Mouse (Mus musculus) MEL (cell line): ENCODE results near the gene Odc1. TPM values are rescaled to one million over a fixed set of nuclear protein-coding genes. Genes with fewer than 3 reads are reported as not detected.

Source experiments
- DNase-seq: peaks from one replicate; pipeline ENCODE4 v3.0.0; 2011; ENCODE audit warnings: low read depth, low spot score
- H3K27ac ChIP-seq: 2 replicates; pipeline ENCODE4 v1.5.1; 2012; ENCODE audit warnings: low read depth, mild to moderate bottlenecking, control low read depth, low read length, moderate library complexity; ENCODE audit not compliant: control insufficient read depth
- H3K27me3 ChIP-seq, 2 experiments: fragments of 150-350 bp in 1 of 2; sonication (generic) in 1 of 2; 2 replicates each; pipeline ENCODE4 v1.6.1; 2012; ENCODE audit warnings: low read length in 2 of 2, mild to moderate bottlenecking in 2 of 2, improper control_type of control experiment in 1 of 2, moderate library complexity in 1 of 2; ENCODE audit not compliant: insufficient read depth in 2 of 2, control insufficient read depth in 1 of 2
- H3K36me3 ChIP-seq, 2 experiments: 2 replicates each; pipeline ENCODE4 v1.6.1; 2012 to 2014; ENCODE audit warnings: low read length in 2 of 2, improper control_type of control experiment in 1 of 2, inconsistent platforms in 1 of 2, mild to moderate bottlenecking in 1 of 2; ENCODE audit not compliant: insufficient read depth in 2 of 2, control insufficient read depth in 1 of 2
- H3K4me1 ChIP-seq, 2 experiments: fragments of 150-350 bp in 1 of 2; sonication (generic) in 1 of 2; 2 replicates each; pipeline ENCODE4 v1.6.1; 2012; ENCODE audit warnings: low read length in 2 of 2, improper control_type of control experiment in 1 of 2, mild to moderate bottlenecking in 1 of 2; ENCODE audit not compliant: insufficient read depth in 2 of 2, control insufficient read depth in 1 of 2
- H3K4me3 ChIP-seq, 2 experiments: fragments of 150-350 bp in 1 of 2; sonication (generic) in 1 of 2; 2 replicates each; pipeline ENCODE4 v1.5.1; 2012; ENCODE audit warnings: low read depth in 2 of 2, low read length in 2 of 2, mild to moderate bottlenecking in 2 of 2, moderate library complexity in 2 of 2, control low read depth in 1 of 2, improper control_type of control experiment in 1 of 2; ENCODE audit not compliant: control insufficient read depth in 1 of 2, insufficient read depth in 1 of 2
- H3K79me2 ChIP-seq: 2 replicates; pipeline ENCODE4 v1.6.1; 2012; ENCODE audit warnings: mild to moderate bottlenecking, low read length, moderate library complexity; ENCODE audit not compliant: control insufficient read depth, poor library complexity, insufficient read depth
- H3K9ac ChIP-seq: 2 replicates; pipeline ENCODE4 v1.6.1; 2012; ENCODE audit warnings: low read depth, mild to moderate bottlenecking, control low read depth, low read length, moderate library complexity; ENCODE audit not compliant: control insufficient read depth, poor library complexity, severe bottlenecking
- H3K9me3 ChIP-seq: fragments of 150-350 bp; sonication (generic); replicated peaks from 2 replicates; pipeline ENCODE4 v1.6.1; 2012; ENCODE audit warnings: mild to moderate bottlenecking, low read length, improper control_type of control experiment, moderate library complexity; ENCODE audit not compliant: insufficient read depth
- CHD1 ChIP-seq: IDR thresholded peaks from 2 replicates; pipeline ENCODE4 v1.6.1; 2012; ENCODE audit warnings: low read depth, mild to moderate bottlenecking, inconsistent platforms, low read length, improper control_type of control experiment
- CHD2 ChIP-seq: IDR thresholded peaks from 2 replicates; pipeline ENCODE4 v1.6.1; 2011; ENCODE audit warnings: low read length, improper control_type of control experiment
- CTCF ChIP-seq, 3 experiments: IDR thresholded peaks in 2 of 3; conservative IDR thresholded peaks in 1 of 3; 2 replicates each; pipeline ENCODE4 v1.5.1; 2011 to 2012; ENCODE audit warnings: low read length in 3 of 3, low read depth in 2 of 3, mild to moderate bottlenecking in 2 of 3, improper control_type of control experiment in 1 of 3, inconsistent platforms in 1 of 3, mixed read lengths in 1 of 3, moderate library complexity in 1 of 3; ENCODE audit not compliant: control insufficient read depth in 1 of 3, insufficient read depth in 1 of 3, poor library complexity in 1 of 3, severe bottlenecking in 1 of 3
- E2F4 ChIP-seq: IDR thresholded peaks from 2 replicates; pipeline ENCODE4 v1.6.1; 2011; ENCODE audit warnings: low read depth, low read length, improper control_type of control experiment, borderline replicate concordance
- EP300 ChIP-seq, 2 experiments: IDR thresholded peaks; 2 replicates each; pipeline ENCODE4 v1.6.1; 2011; ENCODE audit warnings: improper control_type of control experiment in 2 of 2, low read length in 2 of 2, low read depth in 1 of 2, mild to moderate bottlenecking in 1 of 2
- ETS1 ChIP-seq: IDR thresholded peaks from 2 replicates; pipeline ENCODE4 v1.6.1; 2012; ENCODE audit warnings: low read depth, mild to moderate bottlenecking, inconsistent platforms, low read length, improper control_type of control experiment, moderate library complexity
- GABPA ChIP-seq: IDR thresholded peaks from 2 replicates; pipeline ENCODE4 v1.6.1; 2012; ENCODE audit warnings: low read depth, mild to moderate bottlenecking, inconsistent platforms, low read length, improper control_type of control experiment, moderate library complexity
- GATA1 ChIP-seq: IDR thresholded peaks from 2 replicates; pipeline ENCODE4 v1.6.1; 2011; ENCODE audit warnings: low read depth, low read length, improper control_type of control experiment
- HCFC1 ChIP-seq: IDR thresholded peaks from 2 replicates; pipeline ENCODE4 v1.6.1; 2012; ENCODE audit warnings: low read depth, mild to moderate bottlenecking, inconsistent platforms, low read length, improper control_type of control experiment, moderate library complexity
- JUND ChIP-seq: IDR thresholded peaks from 2 replicates; pipeline ENCODE4 v1.6.1; 2011; ENCODE audit warnings: low read depth, mild to moderate bottlenecking, improper control_type of control experiment, low read length
- KAT2A ChIP-seq: conservative IDR thresholded peaks from 2 replicates; pipeline ENCODE4 v1.6.1; 2012; ENCODE audit warnings: low read depth, low read length, improper control_type of control experiment, inconsistent platforms
- MXI1 ChIP-seq: IDR thresholded peaks from 2 replicates; pipeline ENCODE4 v1.6.1; 2011; ENCODE audit warnings: mild to moderate bottlenecking, low read depth, low read length, improper control_type of control experiment
- MYB ChIP-seq: IDR thresholded peaks from 2 replicates; pipeline ENCODE4 v1.6.1; 2011; ENCODE audit warnings: mild to moderate bottlenecking, low read depth, low read length, improper control_type of control experiment
- MYC ChIP-seq: IDR thresholded peaks from 2 replicates; pipeline ENCODE4 v1.6.1; 2011; ENCODE audit warnings: low read depth, mild to moderate bottlenecking, low read length, improper control_type of control experiment, moderate library complexity
- NELFE ChIP-seq: IDR thresholded peaks from 2 replicates; pipeline ENCODE4 v1.6.1; 2011; ENCODE audit warnings: low read depth, low read length, improper control_type of control experiment
- POLR2A ChIP-seq, 2 experiments: IDR thresholded peaks; 2 replicates each; pipeline ENCODE4 v1.6.1; 2011 to 2012; ENCODE audit warnings: low read length in 2 of 2, mild to moderate bottlenecking in 2 of 2, control low read depth in 1 of 2, improper control_type of control experiment in 1 of 2, low read depth in 1 of 2, moderate library complexity in 1 of 2; ENCODE audit not compliant: control insufficient read depth in 1 of 2, insufficient read depth in 1 of 2, poor library complexity in 1 of 2
- POLR2AphosphoS2 ChIP-seq: IDR thresholded peaks from 2 replicates; pipeline ENCODE4 v1.6.1; 2011; ENCODE audit warnings: low read length, improper control_type of control experiment
- POLR2AphosphoS5 ChIP-seq: IDR thresholded peaks from 2 replicates; pipeline ENCODE4 v1.6.1; 2012; ENCODE audit warnings: low read depth, borderline replicate concordance, mild to moderate bottlenecking, inconsistent platforms, low read length, moderate library complexity, mixed read lengths
- TBP ChIP-seq: IDR thresholded peaks from 2 replicates; pipeline ENCODE4 v1.8.0; 2011; ENCODE audit warnings: low read depth, low read length, improper control_type of control experiment
- TCF12 ChIP-seq: IDR thresholded peaks from 2 replicates; pipeline ENCODE4 v1.6.1; 2014; ENCODE audit warnings: low read depth, mild to moderate bottlenecking, inconsistent platforms, low read length, improper control_type of control experiment, moderate library complexity
- UBTF ChIP-seq: IDR thresholded peaks from 2 replicates; pipeline ENCODE4 v1.6.1; 2012; ENCODE audit warnings: low read depth, mild to moderate bottlenecking, inconsistent platforms, low read length, improper control_type of control experiment, moderate library complexity, borderline replicate concordance; ENCODE audit not compliant: insufficient read depth
- USF1 ChIP-seq: IDR thresholded peaks from 2 replicates; pipeline ENCODE4 v1.6.1; 2014; ENCODE audit warnings: low read depth, mild to moderate bottlenecking, inconsistent platforms, low read length, improper control_type of control experiment, moderate library complexity
- USF2 ChIP-seq, 2 experiments: IDR thresholded peaks; 2 replicates each; pipeline ENCODE4 v1.6.1; 2011 to 2012; ENCODE audit warnings: improper control_type of control experiment in 2 of 2, low read length in 2 of 2, borderline replicate concordance in 1 of 2, inconsistent platforms in 1 of 2, low read depth in 1 of 2, mild to moderate bottlenecking in 1 of 2; ENCODE audit not compliant: insufficient read depth in 1 of 2
- ZKSCAN1 ChIP-seq: IDR thresholded peaks from 2 replicates; pipeline ENCODE4 v1.6.1; 2012; ENCODE audit warnings: low read depth, mild to moderate bottlenecking, inconsistent platforms, low read length, improper control_type of control experiment, moderate library complexity
- ZMIZ1 ChIP-seq: IDR thresholded peaks from 2 replicates; pipeline ENCODE4 v1.6.1; 2012; ENCODE audit warnings: low read depth, mild to moderate bottlenecking, inconsistent platforms, low read length, improper control_type of control experiment, moderate library complexity
- ZNF384 ChIP-seq: IDR thresholded peaks from 2 replicates; pipeline ENCODE4 v1.6.1; 2012; ENCODE audit warnings: low read depth, mild to moderate bottlenecking, inconsistent platforms, low read length, improper control_type of control experiment
- polyA plus RNA-seq, 2 experiments: library from polyadenylated mRNA; stranded (reverse) in 1 of 2; unstranded in 1 of 2; fragments of >175 nt in 1 of 2; fragments of >200 nt in 1 of 2; gene quantifications; 2 replicates each; pipeline versions ENCODE4 v1.2.1 to v1.2.4; 2012; ENCODE audit warnings: low replicate concordance in 2 of 2, low read depth in 1 of 2; ENCODE audit not compliant: insufficient read length in 2 of 2, insufficient read depth in 1 of 2, missing spikeins in 1 of 2
- total RNA-seq: library from RNA; depleted of rRNA; stranded (reverse); fragments of 300-350 nt; gene quantifications from 2 replicates; pipeline ENCODE4 v1.2.3, GENCODE M21; 2012

Odc1 gene
- total and polyA plus RNA-seq, 3 experiments, result 639 to 720 (median 677) TPM

DNA sequence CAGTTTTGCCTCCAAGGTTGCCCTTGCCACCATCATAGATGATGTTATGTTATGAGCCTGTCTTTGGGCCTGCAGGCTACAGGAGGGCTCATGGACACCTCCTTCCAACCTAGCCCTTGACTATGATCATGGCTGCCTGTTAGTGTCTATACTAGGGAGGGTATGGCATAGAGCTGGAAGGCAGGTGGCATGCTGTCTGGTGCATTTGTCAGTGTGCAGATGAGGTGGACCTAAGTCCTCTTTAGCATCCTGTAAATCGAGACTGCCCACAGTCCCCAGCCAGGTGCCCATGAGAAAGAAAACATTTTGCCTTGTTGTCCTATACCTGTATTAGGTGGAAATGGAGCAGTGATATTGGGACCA is 21.4 kb downstream of the Odc1 start:
- H3K9me3 ChIP-seq, result no peaks in the 10 kb centered on the region
- TF ChIP-seq USF1, result no peak
- no peak for TF ChIP-seq ZNF384
- no peak for TF ChIP-seq UBTF
- no peak for TF ChIP-seq POLR2A (IDR thresholded peaks at IDR 0.05; ENCODE audit: control insufficient read depth in 1 of 2, insufficient read depth in 1 of 2, low read depth in 1 of 2, low read length in 2 of 2, poor library complexity in 1 of 2)
- no peak for TF ChIP-seq POLR2AphosphoS5
- TF ChIP-seq EP300 (IDR thresholded peaks at IDR 0.05; ENCODE audit: low read depth in 1 of 2, low read length in 2 of 2), result no peak
- TF ChIP-seq CHD2, result no peak
- no peak for TF ChIP-seq HCFC1
- TF ChIP-seq MYC, result no peak

DNA sequence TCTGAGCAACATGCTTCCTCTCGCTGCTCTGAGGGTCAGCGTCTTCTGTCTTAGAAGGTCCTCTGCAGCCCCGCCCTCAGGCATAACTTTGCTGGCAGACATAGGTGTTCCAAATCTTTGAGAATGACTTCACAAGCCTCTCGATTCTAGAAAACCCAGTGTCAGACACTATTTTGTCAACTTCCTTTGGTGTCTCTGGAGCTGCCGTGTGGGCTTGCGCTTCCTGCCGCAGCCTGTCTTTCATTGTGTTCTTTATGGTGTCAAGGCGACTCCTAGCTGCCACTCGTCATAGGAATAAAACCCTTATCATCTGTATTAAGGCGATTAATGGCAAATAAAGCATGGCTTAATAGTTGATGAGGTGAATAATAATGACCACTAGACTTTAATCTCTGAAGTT is 24.0 kb downstream of the Odc1 start:
- TF ChIP-seq POLR2AphosphoS5, result no peak
- no peak for TF ChIP-seq GATA1
- no peak for TF ChIP-seq JUND
- TF ChIP-seq E2F4, result no peak
- TF ChIP-seq ZNF384, result no peak
- TF ChIP-seq NELFE, result no peak
- Histone ChIP-seq H3K4me1 (no peaks in the 10 kb centered on the region), H3K79me2 (no peaks in the 10 kb centered on the region), H3K36me3 (no peaks in the 10 kb centered on the region), H3K27ac (no peak overlapping the region), H3K9ac (no peak overlapping the region), H3K4me3 (no peak overlapping the region), H3K27me3 (no peaks in the 10 kb centered on the region; a peak in 1 of 4 replicates), H3K9me3 (no peaks in the 10 kb centered on the region)
- DNase-seq, result no peak

More for the DNA sequence above, 21.4 kb downstream of the Odc1 start:
- no peak overlapping the region for H3K4me3 ChIP-seq
- H3K9ac ChIP-seq, result no peak overlapping the region
- no peak overlapping the region for H3K27ac ChIP-seq
- no peaks in the 10 kb centered on the region for H3K36me3 ChIP-seq
- H3K4me1 ChIP-seq, result no peaks in the 10 kb centered on the region
- no peak for DNase-seq
- H3K79me2 ChIP-seq, result no peaks in the 10 kb centered on the region
- H3K27me3 ChIP-seq, result no peaks in the 10 kb centered on the region

GRCm38 (mm10) chr12:17574591-17574990 is 30.0 kb downstream of the Odc1 start:
- Histone ChIP-seq H3K4me1 (no peaks in the 10 kb centered on the region), H3K36me3 (no peaks in the 10 kb centered on the region), H3K9ac (no peak overlapping the region), H3K4me3 (no peak overlapping the region), H3K9me3 (no peaks in the 10 kb centered on the region), H3K27me3 (peaks cover 0 to 6% of the 10 kb centered on the region in 2 experiments; a peak in 3 of 4 replicates), H3K27ac (no peak overlapping the region), H3K79me2 (no peaks in the 10 kb centered on the region)
- DNase-seq, result no peak
- TF ChIP-seq MYB (no peak), POLR2AphosphoS5 (no peak), MYC (no peak), MXI1 (no peak), ZKSCAN1 (no peak), POLR2AphosphoS2 (no peak), USF2 (IDR thresholded peaks at IDR 0.05; ENCODE audit: borderline replicate concordance in 1 of 2, insufficient read depth in 1 of 2, low read depth in 1 of 2, low read length in 2 of 2) (no peak), ZNF384 (no peak), GABPA (no peak), CHD1 (no peak), GATA1 (no peak), TBP (no peak), TCF12 (no peak), ETS1 (no peak), UBTF (no peak), KAT2A (no peak), ZMIZ1 (no peak), CTCF (IDR thresholded peaks at IDR 0.05 in 2 of 3, conservative IDR thresholded peaks at IDR 0.05 in 1 of 3; ENCODE audit: control insufficient read depth in 1 of 3, insufficient read depth in 1 of 3, low read depth in 2 of 3, low read length in 3 of 3, poor library complexity in 1 of 3, severe bottlenecking in 1 of 3) (no peak)
